Mouse (Mus musculus): ENCODE data around the gene Fbxl16. TPM values are rescaled to one million over a fixed set of nuclear protein-coding genes. Genes with fewer than 3 reads are reported as not detected.

The Fbxl16 gene
- polyA plus RNA-seq, 1 experiment from 2014 or later, result 22.7 TPM

DNA sequence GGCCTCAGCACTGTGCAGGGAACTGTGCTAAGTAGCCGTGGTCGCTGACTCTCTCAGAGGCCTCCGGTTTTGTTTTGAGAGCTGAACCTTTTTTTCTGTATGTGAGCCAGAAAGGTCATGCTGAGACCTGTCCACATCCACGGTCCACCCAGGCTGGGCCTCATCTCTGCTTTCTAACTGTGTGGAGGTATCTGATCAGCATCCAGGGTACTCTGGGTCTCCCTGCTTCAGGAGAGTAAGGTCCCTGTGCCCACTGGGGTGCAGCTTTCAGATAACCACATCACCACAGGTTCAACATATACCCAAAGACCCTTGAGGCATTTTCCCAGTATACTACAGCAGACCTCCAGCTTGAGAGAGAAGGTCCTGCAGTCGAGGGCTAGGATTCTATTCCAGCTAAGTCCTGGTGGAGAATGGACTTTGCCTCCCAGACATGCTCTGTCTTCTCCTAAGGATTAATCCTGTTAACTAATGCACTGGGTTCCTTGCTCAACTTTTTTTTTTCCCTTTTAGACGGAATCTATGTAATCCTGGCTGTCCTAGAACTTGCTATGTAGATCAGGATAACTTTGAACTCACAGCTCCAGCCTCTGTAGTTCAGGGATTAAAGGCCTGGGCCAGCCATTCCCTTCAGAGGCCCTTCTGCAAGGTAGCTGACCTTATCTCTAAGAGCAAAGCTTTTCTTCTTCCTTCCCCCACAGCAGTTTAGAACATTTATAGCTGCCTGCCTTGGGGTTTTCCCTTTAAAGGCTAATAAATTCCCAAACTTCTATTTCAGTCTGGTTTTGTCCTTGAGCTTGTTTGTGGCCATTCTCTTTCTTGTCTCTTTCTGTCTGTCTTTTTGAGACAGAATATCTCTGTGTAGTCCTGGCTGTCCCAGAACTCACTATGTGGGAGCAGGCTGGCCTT lies 53.1 kb downstream of the Fbxl16 start:
- H3K4me2 ChIP-seq, result peak overlapping the region; percentile 87
- no peaks in the 10 kb centered on the region for H3K9me3 ChIP-seq (replicated peaks)
- 0 out of 2 replicates have a peak, but pooled peaks have one; percentile 1 for ATAC-seq
- peaks cover 24% of the 10 kb centered on the region for H3K4me1 ChIP-seq
- H3K4me3 ChIP-seq, result peak overlapping the region; percentile 65
- 9% methylated on average over 6 of the region's 6 CpGs for WGBS
- peak overlapping the region; percentile 68 for H3K27ac ChIP-seq
- no peaks in the 10 kb centered on the region for H3K27me3 ChIP-seq
- H3K9ac ChIP-seq, result peak overlapping the region; percentile 84
- H3K36me3 ChIP-seq (ENCODE audit: poor library complexity, severe bottlenecking), result no peaks in the 10 kb centered on the region

GRCm38 (mm10) chr17:25863681-25864080 lies 54.8 kb downstream of the Fbxl16 start:
- Histone ChIP-seq H3K27me3 (no peaks in the 10 kb centered on the region), H3K4me1 (peaks cover 35% of the 10 kb centered on the region), H3K4me2 (no peak overlapping the region), H3K9ac (no peak overlapping the region), H3K4me3 (no peak overlapping the region), H3K9me3 (replicated peaks) (no peaks in the 10 kb centered on the region), H3K36me3 (ENCODE audit: poor library complexity, severe bottlenecking) (no peaks in the 10 kb centered on the region), H3K27ac (no peak overlapping the region)
- no peak for ATAC-seq
- WGBS, result 88% methylated on average over 6 of the region's 6 CpGs

DNA sequence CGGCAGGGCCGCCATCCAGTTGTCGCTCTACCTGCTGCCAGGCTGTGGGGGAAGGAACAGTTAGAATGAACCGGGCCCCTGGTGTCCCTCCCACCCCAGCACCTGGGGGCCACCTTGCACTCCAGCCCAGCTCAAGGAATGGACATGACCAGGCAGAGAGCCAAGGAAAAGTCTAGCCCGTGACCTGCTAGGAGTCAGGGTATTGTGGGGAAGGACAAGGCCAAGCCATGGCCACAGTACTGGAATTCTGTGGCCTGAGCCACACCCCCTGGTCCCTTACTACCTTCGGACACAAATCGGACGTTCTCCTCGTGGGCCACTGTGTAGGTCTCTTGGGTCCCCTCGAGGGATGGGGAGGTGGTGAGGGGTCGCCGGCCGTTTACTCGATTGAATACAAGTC lies 55.4 kb downstream of the Fbxl16 start:
- H3K9ac ChIP-seq, result no peak overlapping the region
- 93% methylated on average over 14 of the region's 14 CpGs for WGBS
- no peak for ATAC-seq

GRCm38 (mm10) chr17:25865288-25865687 lies 56.4 kb downstream of the Fbxl16 start:
- Histone ChIP-seq H3K4me2 (no peak overlapping the region), H3K27ac (no peak overlapping the region), H3K9me3 (replicated peaks) (no peaks in the 10 kb centered on the region), H3K27me3 (no peaks in the 10 kb centered on the region), H3K9ac (no peak overlapping the region), H3K36me3 (ENCODE audit: poor library complexity, severe bottlenecking) (no peaks in the 10 kb centered on the region), H3K4me3 (no peak overlapping the region), H3K4me1 (peaks cover 32% of the 10 kb centered on the region)
- 95% methylated on average over 11 of the region's 11 CpGs for WGBS
- ATAC-seq, result no peak

More for the DNA sequence above, 55.4 kb downstream of the Fbxl16 start:
- H3K4me3 ChIP-seq, result no peak overlapping the region
- peaks cover 40% of the 10 kb centered on the region for H3K4me1 ChIP-seq
- H3K4me2 ChIP-seq, result no peak overlapping the region
- H3K27me3 ChIP-seq, result no peaks in the 10 kb centered on the region
- no peaks in the 10 kb centered on the region for H3K9me3 ChIP-seq (replicated peaks)
- no peaks in the 10 kb centered on the region for H3K36me3 ChIP-seq (ENCODE audit: poor library complexity, severe bottlenecking)
- no peak overlapping the region for H3K27ac ChIP-seq

DNA sequence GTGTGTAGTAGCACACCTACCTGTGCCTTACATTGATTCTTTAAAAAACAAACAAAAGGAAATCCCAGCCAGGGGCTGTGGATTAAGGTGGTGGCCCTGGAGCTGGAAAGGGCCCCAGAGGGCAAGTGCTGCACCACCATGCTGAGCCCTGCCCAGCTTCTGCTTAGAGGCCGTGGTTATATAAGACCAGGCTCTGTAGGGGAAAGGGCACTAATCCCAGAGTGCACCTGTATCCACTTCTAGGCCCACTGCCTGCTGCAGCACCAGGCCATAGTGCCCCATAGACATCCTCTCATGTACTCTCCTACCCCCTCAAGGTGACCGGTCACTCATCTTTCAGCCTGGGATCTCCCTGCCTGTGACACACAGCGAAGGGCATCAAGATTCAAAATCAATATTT lies 57.3 kb downstream of the Fbxl16 start:
- 88% methylated on average over 3 of the region's 3 CpGs for WGBS
- Histone ChIP-seq H3K36me3 (ENCODE audit: poor library complexity, severe bottlenecking) (no peaks in the 10 kb centered on the region), H3K27ac (no peak overlapping the region), H3K27me3 (no peaks in the 10 kb centered on the region), H3K9me3 (replicated peaks) (no peaks in the 10 kb centered on the region), H3K9ac (no peak overlapping the region), H3K4me2 (no peak overlapping the region), H3K4me3 (no peak overlapping the region), H3K4me1 (peaks cover 24% of the 10 kb centered on the region)
- ATAC-seq, result no peak

DNA sequence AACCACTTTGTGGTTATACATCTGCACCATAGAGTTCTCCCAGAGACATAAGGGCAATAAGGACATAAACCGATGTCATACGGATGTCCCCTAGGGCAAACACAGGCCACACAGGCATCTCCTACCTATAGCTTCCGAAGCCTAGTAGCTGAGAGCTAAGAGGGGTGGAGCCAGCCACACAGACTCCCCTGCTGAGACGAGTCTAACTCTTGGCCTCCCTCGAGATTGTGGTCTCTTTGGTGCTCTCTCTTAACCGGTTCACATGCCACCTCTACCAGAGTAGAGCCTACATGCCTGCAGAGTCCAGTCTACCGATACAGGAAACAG lies 58.6 kb downstream of the Fbxl16 start:
- H3K27ac ChIP-seq, result no peak overlapping the region
- no peaks in the 10 kb centered on the region for H3K36me3 ChIP-seq (ENCODE audit: poor library complexity, severe bottlenecking)
- peaks cover 16% of the 10 kb centered on the region for H3K4me1 ChIP-seq
- 17% methylated on average over 7 of the region's 7 CpGs for WGBS
- H3K27me3 ChIP-seq, result no peaks in the 10 kb centered on the region
- no peak for ATAC-seq
- no peaks in the 10 kb centered on the region for H3K9me3 ChIP-seq (replicated peaks)
- peak overlapping the region; percentile 74 for H3K4me3 ChIP-seq
- H3K9ac ChIP-seq, result peak overlapping the region; percentile 76; the same call in 1 of the 2 replicates
- peak overlapping the region; percentile 99 for H3K4me2 ChIP-seq

DNA sequence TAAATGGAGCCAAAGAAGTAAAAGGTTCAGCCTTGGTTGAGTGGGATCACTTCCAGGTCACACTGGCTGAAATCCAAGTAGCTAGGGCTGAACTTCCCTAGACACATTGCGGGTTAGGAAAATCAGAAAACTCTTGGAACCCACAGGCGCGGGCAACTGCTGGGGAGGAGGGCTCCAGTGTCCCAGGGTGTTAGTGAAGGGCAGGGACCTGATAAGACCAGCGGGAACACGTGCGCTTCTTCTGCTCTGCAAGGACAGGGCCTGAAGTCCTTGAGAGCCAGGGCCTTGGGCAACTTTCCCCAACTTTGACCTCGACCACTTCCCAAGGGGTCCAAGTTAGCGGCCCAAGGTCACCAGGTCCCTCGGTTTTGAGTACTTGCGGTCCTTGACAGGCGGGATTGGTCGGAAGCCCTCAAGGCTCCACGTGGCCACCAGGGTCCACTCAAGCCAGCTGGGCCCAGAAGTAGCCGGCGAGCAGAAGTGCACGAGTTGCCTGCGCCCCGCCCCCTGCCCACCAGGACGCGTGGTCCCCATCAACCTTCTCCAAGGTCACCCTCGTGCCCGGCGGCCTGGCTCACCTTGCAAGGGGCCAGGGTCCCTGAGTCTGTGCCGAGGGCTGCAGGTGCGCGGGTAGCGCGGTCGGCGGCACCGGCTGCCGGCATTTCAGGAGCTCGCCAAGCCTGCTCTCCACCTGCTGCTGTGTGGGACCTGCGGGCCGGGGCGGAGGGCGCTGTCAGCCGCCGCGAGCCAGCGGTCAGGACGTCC lies 59.1 kb downstream of the Fbxl16 start:
- Histone ChIP-seq H3K27me3 (no peaks in the 10 kb centered on the region), H3K36me3 (ENCODE audit: poor library complexity, severe bottlenecking) (no peaks in the 10 kb centered on the region), H3K27ac (peak overlapping the region; percentile 72; the same call in 1 of the 2 replicates), H3K4me3 (peak overlapping the region; percentile 74), H3K4me2 (peak overlapping the region; percentile 99), H3K4me1 (peaks cover 16% of the 10 kb centered on the region), H3K9ac (peak overlapping the region; percentile 76), H3K9me3 (replicated peaks) (no peaks in the 10 kb centered on the region)
- WGBS, result 2% methylated on average over 38 of the region's 42 CpGs
- ATAC-seq, result peak; percentile 41

GRCm38 (mm10) chr17:25868601-25869191 lies 59.8 kb downstream of the Fbxl16 start, which contains the start of gene Mcrip2:
Gene Mcrip2, minus strand, starts transcription at chr17:25868764.
- no peaks in the 10 kb centered on the region for H3K36me3 ChIP-seq (ENCODE audit: poor library complexity, severe bottlenecking)
- peak within 1 kb of the TSS; percentile 99 for H3K4me2 ChIP-seq
- peak within 1 kb of the TSS; percentile 76 for H3K9ac ChIP-seq
- peaks cover 17% of the 10 kb centered on the region for H3K4me1 ChIP-seq
- H3K27ac ChIP-seq, result peak within 1 kb of the TSS; percentile 72
- H3K4me3 ChIP-seq, result peak within 1 kb of the TSS; percentile 74
- no peaks in the 10 kb centered on the region for H3K9me3 ChIP-seq (replicated peaks)
- under 1% methylated on average over 24 of the region's 24 CpGs for WGBS
- ATAC-seq, result peak; percentile 90
- no peaks in the 10 kb centered on the region for H3K27me3 ChIP-seq

- Histone ChIP-seq H3K4me3 (no peak overlapping the region), H3K27me3 (no peaks in the 10 kb centered on the region), H3K4me2 (no peak overlapping the region), H3K4me1 (peaks cover 24% of the 10 kb centered on the region), H3K27ac (no peak overlapping the region), H3K9ac (no peak overlapping the region), H3K36me3 (ENCODE audit: poor library complexity, severe bottlenecking) (no peaks in the 10 kb centered on the region), H3K9me3 (replicated peaks) (no peaks in the 10 kb centered on the region)
- WGBS, result 85% methylated on average over 8 of the region's 8 CpGs
- no peak for ATAC-seq
Observed at GRCm38 (mm10) chr17:25869498-25869897, 60.6 kb downstream of the Fbxl16 start.

DNA sequence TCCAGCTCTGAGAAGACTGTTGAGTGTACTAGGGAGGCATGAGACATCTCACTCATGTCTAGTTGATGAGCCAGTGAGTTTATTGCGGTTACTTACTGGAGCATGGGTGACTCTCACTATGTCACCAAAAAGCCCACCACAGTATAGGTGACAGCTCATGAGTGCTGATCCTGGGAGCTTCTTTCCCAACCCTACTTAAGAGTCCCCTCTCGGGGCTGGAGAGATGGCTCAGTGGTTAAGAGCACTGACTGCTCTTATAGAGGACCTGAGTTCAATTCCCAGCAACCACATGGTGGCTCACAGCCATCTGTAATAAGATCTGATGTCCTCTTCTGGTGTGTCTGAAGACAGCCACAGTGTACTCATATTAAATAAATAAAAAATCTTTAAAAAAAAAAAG lies 61.1 kb downstream of the Fbxl16 start:
- Histone ChIP-seq H3K4me1 (peaks cover 24% of the 10 kb centered on the region), H3K4me3 (no peak overlapping the region), H3K9ac (no peak overlapping the region), H3K4me2 (no peak overlapping the region), H3K36me3 (ENCODE audit: poor library complexity, severe bottlenecking) (no peaks in the 10 kb centered on the region), H3K27me3 (no peaks in the 10 kb centered on the region), H3K9me3 (replicated peaks) (no peaks in the 10 kb centered on the region), H3K27ac (no peak overlapping the region)
- no peak for ATAC-seq
- 90% methylated on average over 2 of the region's 2 CpGs for WGBS
